Mouse (Mus musculus) liver, embryonic 11.5 days (tissue): ENCODE measurements around the gene Maco1. TPM values are rescaled to one million over a fixed set of nuclear protein-coding genes. Genes with fewer than 3 reads are reported as not detected.
"Not testable (repeated sequence)": the region's sequence is repeated elsewhere in the genome, so short reads cannot be mapped to it uniquely, and the experiment has no call there.

ENCODE experiments used
- ATAC-seq: fragments of 200-750 bp; cut with Nextera tagmentation; replicated peaks from 2 replicates; pipeline ENCODE4 v1.8.0; 2017; ENCODE audit warnings: moderate number of reproducible peaks, mild to moderate bottlenecking, moderate TSS enrichment, moderate library complexity; ENCODE audit not compliant: low FRiP score
- DNase-seq: peaks from one replicate; pipeline ENCODE4 v3.0.0-alpha.2; 2017; ENCODE audit warnings: low spot score
- H3K27ac ChIP-seq: fragments of 300-500 bp; sonication (generic); 2 replicates; pipeline ENCODE4 v1.5.1; 2014; ENCODE audit warnings: mild to moderate bottlenecking, low read depth, low read length, control low read depth
- H3K27me3 ChIP-seq: fragments of 300-500 bp; sonication (generic); replicated peaks from 2 replicates; pipeline ENCODE4 v1.6.1; 2014; ENCODE audit warnings: low read length, mixed read lengths; ENCODE audit not compliant: control insufficient read depth, insufficient read depth
- H3K36me3 ChIP-seq: fragments of 300-500 bp; sonication (generic); 2 replicates; pipeline ENCODE4 v1.6.1; 2014; ENCODE audit warnings: mild to moderate bottlenecking, low read length, moderate library complexity, mixed read lengths; ENCODE audit not compliant: control insufficient read depth, insufficient read depth
- H3K4me1 ChIP-seq: fragments of 300-500 bp; sonication (generic); replicated peaks from 2 replicates; pipeline ENCODE4 v1.6.1; 2014; ENCODE audit warnings: low read length, mixed read lengths; ENCODE audit not compliant: control insufficient read depth, insufficient read depth
- H3K4me2 ChIP-seq: fragments of 300-500 bp; sonication (generic); 2 replicates; pipeline ENCODE4 v1.6.1; 2014; ENCODE audit warnings: mild to moderate bottlenecking, control low read depth, moderate library complexity
- H3K4me3 ChIP-seq: fragments of 300-500 bp; sonication (generic); 2 replicates; pipeline ENCODE4 v1.5.1; 2014; ENCODE audit warnings: low read depth, low read length, control low read depth
- H3K9ac ChIP-seq: fragments of 300-500 bp; sonication (generic); 2 replicates; pipeline ENCODE4 v1.6.1; 2014; ENCODE audit warnings: low read depth, low read length, control low read depth
- H3K9me3 ChIP-seq: fragments of 300-500 bp; sonication (generic); 2 replicates; pipeline ENCODE4 v1.6.1; 2016; ENCODE audit warnings: low read length, inconsistent platforms, mixed read lengths; ENCODE audit not compliant: control insufficient read depth
- WGBS: fragments of 180-500 bp; shearing (Covaris S2); extraction: QIAGEN DNeasy Blood & Tissue Kit; methylation state at CpG from one replicate; pipeline ENCODE4 v1.1.7; 2014; 5-methylcytosine and 5-hydroxymethylcytosine counted together
- polyA plus RNA-seq: library from polyadenylated mRNA; unstranded; fragments of >200 nt; fragmentation: Nextera tagmentation; extraction: Ambion mirVana; gene quantifications from 2 replicates; pipeline ENCODE4 v1.2.1, GENCODE M21; 2014

Gene Maco1
- polyA plus RNA-seq, 1 experiment from 2014 or later, result 26.3 TPM

DNA sequence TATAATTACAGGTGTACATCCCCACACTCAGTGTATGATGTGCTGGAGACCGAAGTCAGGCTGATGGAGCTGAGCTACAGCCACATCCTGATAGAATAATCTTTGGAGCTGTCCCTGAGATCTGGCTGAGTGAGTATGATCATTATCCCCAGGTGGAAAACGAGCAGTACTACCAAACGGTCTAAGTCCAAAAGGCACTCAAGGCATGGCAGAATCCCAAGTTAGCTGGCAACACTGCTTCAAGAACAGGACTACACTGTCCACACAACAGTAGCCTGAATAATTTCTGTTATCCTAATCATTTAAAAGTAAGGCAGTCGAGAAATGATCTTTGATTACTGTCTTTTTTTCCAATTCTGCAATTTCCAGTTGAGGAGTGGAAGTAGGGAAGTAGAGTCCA, 9.6 kb downstream of the Maco1 start:
- Histone ChIP-seq H3K27me3 (no peaks in the 10 kb centered on the region), H3K27ac (no peak overlapping the region), H3K4me2 (no peak overlapping the region), H3K9ac (no peak overlapping the region), H3K9me3 (no peaks in the 10 kb centered on the region), H3K36me3 (peaks cover 2% of the 10 kb centered on the region; the same call in 1 of the 2 replicates), H3K4me3 (no peak overlapping the region), H3K4me1 (peaks cover 11% of the 10 kb centered on the region)
- no peak for ATAC-seq
- WGBS, result 88% methylated on average over 4 of the region's 4 CpGs
- no peak for DNase-seq

- Histone ChIP-seq H3K27ac (no peak overlapping the region), H3K4me1 (peaks cover 4% of the 10 kb centered on the region), H3K9ac (no peak overlapping the region), H3K27me3 (no peaks in the 10 kb centered on the region), H3K36me3 (peaks cover 6% of the 10 kb centered on the region; the same call in 1 of the 2 replicates), H3K9me3 (no peaks in the 10 kb centered on the region), H3K4me3 (no peak overlapping the region), H3K4me2 (no peak overlapping the region)
- no peak for ATAC-seq
- WGBS, result 85% methylated on average over 1 of the region's 1 CpGs
- no peak for DNase-seq
These were observed 12.9 kb downstream of the Maco1 start for GRCm38 (mm10) chr4:134840231-134840630.

GRCm38 (mm10) chr4:134838706-134839105, 14.4 kb downstream of the Maco1 start:
- H3K4me1 ChIP-seq, H3K4me3 ChIP-seq, H3K27me3 ChIP-seq, ATAC-seq, H3K9ac ChIP-seq, H3K9me3 ChIP-seq, H3K4me2 ChIP-seq, H3K36me3 ChIP-seq, DNase-seq, H3K27ac ChIP-seq: not testable (repeated sequence)
- 80% methylated on average over 3 of the region's 3 CpGs for WGBS

DNA sequence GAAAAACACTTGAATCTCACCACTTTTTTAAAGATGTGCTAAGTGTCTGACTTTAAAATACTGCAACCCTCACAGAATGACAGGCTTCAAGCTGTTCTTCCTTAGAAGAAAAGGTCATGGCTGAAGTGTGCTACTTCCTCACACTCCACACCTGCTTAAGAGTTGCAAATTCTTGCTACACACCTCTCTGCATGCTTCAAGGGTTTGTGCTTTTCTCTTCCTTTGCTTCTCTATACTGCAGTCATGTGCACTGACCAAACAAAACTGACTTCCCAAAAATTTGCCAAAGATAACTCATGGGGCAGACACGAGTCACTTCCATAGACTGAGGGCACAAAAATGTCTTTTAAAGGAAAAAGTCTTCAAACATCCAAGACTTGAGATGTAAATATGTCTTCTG, 14.9 kb downstream of the Maco1 start:
- Histone ChIP-seq H3K9ac (no peak overlapping the region), H3K36me3 (peaks cover 7% of the 10 kb centered on the region; the same call in 1 of the 2 replicates), H3K27ac (no peak overlapping the region), H3K9me3 (no peaks in the 10 kb centered on the region), H3K4me3 (no peak overlapping the region), H3K4me1 (peaks cover 2% of the 10 kb centered on the region), H3K4me2 (no peak overlapping the region), H3K27me3 (no peaks in the 10 kb centered on the region)
- DNase-seq (no peak), ATAC-seq (no peak)
- WGBS, result 54% methylated on average over 1 of the region's 1 CpGs

DNA sequence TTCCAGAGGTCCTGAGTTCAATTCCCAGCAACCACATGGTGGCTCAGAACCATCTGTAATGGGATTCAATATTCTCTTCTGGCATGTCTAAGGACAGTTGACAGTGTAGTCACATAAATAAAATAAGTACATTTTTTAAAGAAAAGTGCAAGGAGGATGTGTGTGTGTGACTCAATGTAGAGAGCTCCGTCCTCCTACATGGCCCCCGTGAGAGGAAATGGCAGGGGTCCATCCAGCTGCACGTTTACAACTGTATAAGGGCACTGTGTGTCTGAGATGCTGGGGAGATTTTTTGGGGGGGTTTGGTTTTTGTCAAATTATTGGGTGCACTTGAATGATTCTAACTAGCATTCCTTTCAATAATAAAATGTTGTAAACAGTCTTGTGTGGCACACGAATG, 17.7 kb downstream of the Maco1 start:
- Histone ChIP-seq H3K9me3 (no peaks in the 10 kb centered on the region), H3K4me2 (no peak overlapping the region), H3K4me3 (no peak overlapping the region), H3K4me1 (no peaks in the 10 kb centered on the region; the same call in 1 of the 2 replicates), H3K9ac (no peak overlapping the region), H3K27ac (no peak overlapping the region), H3K27me3 (no peaks in the 10 kb centered on the region), H3K36me3 (peaks cover 16% of the 10 kb centered on the region; the same call in 1 of the 2 replicates)
- no peak for ATAC-seq
- DNase-seq, result no peak
- WGBS, result 85% methylated on average over 4 of the region's 4 CpGs

GRCm38 (mm10) chr4:134831934-134832333, 21.2 kb downstream of the Maco1 start:
- Histone ChIP-seq H3K9me3 (no peaks in the 10 kb centered on the region), H3K4me3 (no peak overlapping the region), H3K4me2 (no peak overlapping the region), H3K27ac (no peak overlapping the region), H3K27me3 (no peaks in the 10 kb centered on the region), H3K9ac (no peak overlapping the region), H3K4me1 (no peaks in the 10 kb centered on the region), H3K36me3 (peaks cover 20% of the 10 kb centered on the region; the same call in 1 of the 2 replicates)
- DNase-seq, result no peak
- no peak for ATAC-seq
- 85% methylated on average over 3 of the region's 3 CpGs for WGBS

- DNase-seq (no peak), ATAC-seq (no peak)
- Histone ChIP-seq H3K27me3 (no peaks in the 10 kb centered on the region), H3K4me2 (no peak overlapping the region), H3K9ac (no peak overlapping the region), H3K27ac (no peak overlapping the region), H3K9me3 (no peaks in the 10 kb centered on the region), H3K36me3 (peaks cover 22% of the 10 kb centered on the region), H3K4me1 (no peaks in the 10 kb centered on the region), H3K4me3 (no peak overlapping the region)
- WGBS, result 88% methylated on average over 11 of the region's 11 CpGs
These were observed 25.3 kb downstream of the Maco1 start for GRCm38 (mm10) chr4:134827806-134828205.

GRCm38 (mm10) chr4:134826348-134826747, 26.8 kb downstream of the Maco1 start:
- Histone ChIP-seq H3K9ac (no peak overlapping the region), H3K36me3 (peaks cover 17% of the 10 kb centered on the region), H3K9me3 (no peaks in the 10 kb centered on the region), H3K4me2 (no peak overlapping the region), H3K27me3 (no peaks in the 10 kb centered on the region), H3K4me3 (no peak overlapping the region), H3K27ac (no peak overlapping the region), H3K4me1 (0 out of 2 replicates have a peak, but pooled peaks cover 4% of the 10 kb centered on the region)
- ATAC-seq (no peak), DNase-seq (no peak)

GRCm38 (mm10) chr4:134825864-134826263, 27.3 kb downstream of the Maco1 start:
- H3K27ac ChIP-seq, H3K4me1 ChIP-seq, H3K4me3 ChIP-seq, H3K4me2 ChIP-seq, H3K9ac ChIP-seq, DNase-seq, ATAC-seq, H3K9me3 ChIP-seq, H3K27me3 ChIP-seq: not testable (repeated sequence)
- 88% methylated on average over 11 of the region's 11 CpGs for WGBS
- H3K36me3 ChIP-seq, result peaks cover 17% of the 10 kb centered on the region
